Mouse (Mus musculus) embryonic stem cell, embryonic (primary cell): Measurements from ENCODE around the gene C2cd3.

ENCODE experiments used
- CTCF ChIA-PET, 4 experiments: fragments of 300-600 bp in 2 of 4; fragments of 350-600 bp in 2 of 4; sonication (Branson Sonifier 250); formaldehyde crosslinking; loops; one replicate each; lab custom pipeline; 2022; ENCODE audit warnings: inconsistent platforms in 2 of 4; lab: Charles Lee
- POLR2A ChIA-PET, 4 experiments: fragments of 300-600 bp in 2 of 4; fragments of 350-600 bp in 2 of 4; sonication (Branson Sonifier 250); formaldehyde crosslinking; loops; one replicate each; lab custom pipeline; 2022; ENCODE audit warnings: antibody characterized with exemption in 4 of 4, inconsistent platforms in 1 of 4; lab: Charles Lee

The C2cd3 gene

DNA sequence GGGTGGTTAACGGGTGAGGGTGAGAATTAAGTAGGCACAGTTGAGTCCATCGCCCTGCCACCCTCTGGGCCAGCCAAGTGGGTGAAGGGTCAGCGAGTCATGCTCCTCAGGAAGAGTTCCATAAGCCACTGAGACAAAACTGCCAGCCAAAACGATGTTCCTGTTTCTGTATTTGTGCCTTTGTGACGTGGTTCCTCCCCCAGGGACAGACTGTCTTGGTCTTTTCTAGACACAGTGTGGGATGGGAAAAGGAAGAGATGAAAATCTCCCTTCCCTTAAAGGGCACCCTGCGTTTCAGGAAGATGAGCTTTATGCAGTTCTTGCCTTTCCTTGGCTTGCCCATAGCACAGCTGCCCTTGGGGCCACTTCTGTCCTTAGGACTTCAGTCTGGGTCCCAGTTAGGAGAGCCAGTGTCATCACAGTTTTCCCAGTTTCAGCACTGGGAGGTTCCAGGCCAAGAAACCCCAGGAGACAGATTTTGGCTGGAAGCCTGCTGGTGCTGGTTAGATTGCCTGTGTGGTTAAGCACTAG, 89.7 kb downstream of the C2cd3 start:
- ChIA-PET POLR2A (interaction anchor here in 2 of 4 experiments (0.6 to 1.9 kb wide), 3 partner anchors 11 to 857 kb away, joined by 3 to 5 read pairs (median 3); no protein-coding TSS in a partner anchor), CTCF (no interaction called here)

DNA sequence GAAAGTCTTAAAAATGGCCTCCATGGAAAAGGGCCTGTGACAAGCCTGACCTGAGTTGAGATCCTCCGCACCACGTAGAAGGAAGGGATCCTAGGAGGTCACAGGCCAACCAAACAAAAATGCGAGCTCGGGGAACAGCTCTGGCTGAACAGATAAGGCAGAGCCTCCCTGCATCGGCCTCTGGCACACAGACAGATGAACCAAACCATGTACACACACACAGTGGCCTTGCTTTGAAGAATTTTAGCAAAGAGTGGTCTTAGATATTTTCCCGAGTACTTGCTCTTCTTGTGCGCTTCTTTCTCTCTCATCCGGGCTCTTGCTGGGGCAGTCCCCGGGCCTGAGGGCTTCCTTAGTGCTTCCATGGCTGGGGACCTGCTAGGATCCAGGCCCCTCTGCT, 91.2 kb downstream of the C2cd3 start:
- ChIA-PET CTCF (no interaction called here), POLR2A (interaction anchor here in 3 of 4 experiments (1.1 to 1.8 kb wide), 4 partner anchors 9 to 36 kb away, joined by 3 to 5 read pairs (median 3); partner anchors contain the start of gene Ucp3 (in 1 of the 3))

DNA sequence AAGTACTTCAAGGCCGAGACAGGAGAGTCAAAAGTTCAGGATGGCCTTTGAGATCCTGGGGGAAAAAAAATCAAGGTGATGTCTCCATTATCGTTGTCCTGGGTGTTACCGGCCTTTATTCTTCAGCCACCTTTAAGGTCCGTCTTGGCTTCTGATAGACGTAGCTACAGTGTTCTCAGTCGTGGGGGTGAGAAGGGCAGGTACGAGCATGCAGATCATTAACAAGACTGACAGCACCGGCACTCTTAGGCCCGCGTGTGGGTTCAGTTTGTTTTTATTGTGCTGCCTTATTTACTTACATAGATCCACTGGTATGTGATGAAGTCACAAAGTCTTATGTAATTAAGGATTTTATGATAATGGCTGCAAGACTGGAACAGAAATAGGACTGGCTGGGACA, 91.7 kb downstream of the C2cd3 start:
- POLR2A ChIA-PET, result interaction anchor here in 3 of 4 experiments (1.1 to 1.8 kb wide), 3 partner anchors 24 to 35 kb away, joined by 3 to 5 read pairs (median 3); no protein-coding TSS in a partner anchor

DNA sequence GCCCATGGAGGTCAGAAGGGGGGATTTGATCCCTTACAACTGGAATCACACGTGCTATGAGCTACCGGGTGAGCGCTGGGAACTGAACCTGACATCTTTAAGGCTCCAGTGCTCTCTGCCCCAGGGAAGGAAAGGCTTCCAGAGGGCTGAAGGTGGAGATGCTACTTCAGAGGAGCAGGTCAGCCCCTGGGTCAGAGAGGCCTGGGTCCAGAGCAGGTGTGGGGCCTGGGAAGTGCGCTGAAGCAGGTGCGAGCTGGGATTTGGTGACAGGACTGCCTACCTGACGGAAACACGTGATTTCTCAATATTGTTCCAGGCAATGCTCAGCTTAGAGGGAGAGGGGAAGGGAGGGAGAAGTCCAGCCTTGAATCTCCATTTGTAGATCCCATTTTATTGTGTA, 92.2 kb downstream of the C2cd3 start:
- CTCF ChIA-PET, result interaction anchor here in 1 of 4 experiments (0.6 kb wide), 1 partner anchor 91 kb away, joined by 3 read pairs; no protein-coding TSS in a partner anchor
- POLR2A ChIA-PET, result interaction anchor here in 3 of 4 experiments (0.6 to 1.8 kb wide), 5 partner anchors 30 to 89 kb away, joined by 3 to 6 read pairs (median 4); no protein-coding TSS in a partner anchor

More for the DNA sequence above, 91.7 kb downstream of the C2cd3 start:
- CTCF ChIA-PET, result no interaction called here

DNA sequence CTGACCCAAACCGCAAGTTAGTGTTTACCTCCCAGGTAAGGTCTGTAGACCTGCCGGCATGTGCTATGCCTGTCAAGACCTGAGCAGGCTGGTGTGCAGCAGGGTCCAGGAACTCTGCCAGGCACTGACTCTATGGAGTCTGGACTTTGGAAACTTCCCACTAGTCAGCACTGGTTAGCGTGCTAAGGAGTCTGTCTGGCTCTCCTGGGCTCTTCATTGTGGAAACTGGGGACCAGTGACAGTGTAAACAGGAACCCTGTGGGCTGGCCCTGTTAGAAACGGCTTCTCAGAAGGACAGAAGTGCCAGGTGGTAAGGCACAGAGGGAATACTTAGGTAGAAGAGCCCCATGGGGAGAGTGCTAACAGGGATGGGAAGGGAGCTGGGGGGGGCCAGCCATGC, 93.2 kb downstream of the C2cd3 start:
- ChIA-PET POLR2A (interaction anchor here in 2 of 4 experiments (0.7 to 1.3 kb wide), 3 partner anchors 29 to 714 kb away, joined by 3 to 6 read pairs (median 3); no protein-coding TSS in a partner anchor), CTCF (no interaction called here)

DNA sequence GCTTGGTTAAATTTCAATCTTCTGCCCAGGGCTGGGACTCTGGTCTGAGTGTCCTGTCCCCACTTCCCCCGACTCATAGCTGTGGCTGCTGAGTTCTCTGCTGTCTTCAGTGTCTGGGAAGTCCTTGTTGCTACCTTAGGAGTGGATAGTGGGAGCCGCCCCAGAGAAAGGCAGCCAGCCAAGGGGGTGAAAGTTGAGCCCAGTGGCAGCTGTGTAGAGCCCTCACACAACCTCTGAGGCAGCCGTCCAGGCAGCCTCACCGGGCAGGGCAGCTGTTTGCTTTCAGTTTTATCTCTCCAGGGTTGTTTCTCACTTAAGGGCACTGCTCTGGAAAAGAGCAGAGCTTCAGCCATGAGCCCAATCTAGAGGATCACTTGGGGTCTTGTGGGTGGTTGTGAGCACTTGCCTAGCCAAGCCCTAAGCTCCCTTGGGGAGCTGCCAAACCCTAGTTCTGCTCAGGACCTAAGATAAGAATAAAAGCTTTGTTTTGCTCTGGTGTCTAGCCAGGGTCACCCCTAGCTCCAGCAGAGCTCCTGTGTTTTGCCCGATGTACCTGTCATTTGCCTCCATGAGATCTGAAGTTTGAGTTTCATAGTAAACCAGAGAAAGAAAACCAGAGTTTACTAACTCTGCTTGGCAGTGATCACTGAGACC, 93.8 kb downstream of the C2cd3 start:
- ChIA-PET POLR2A (interaction anchor here in 2 of 4 experiments (0.7 to 1.3 kb wide), 4 partner anchors 19 to 713 kb away, joined by 3 to 4 read pairs (median 3); no protein-coding TSS in a partner anchor), CTCF (interaction anchor here (0.5 to 0.8 kb wide), 4 partner anchors 12 to 500 kb away, joined by 3 to 7 read pairs (median 4); no protein-coding TSS in a partner anchor)

DNA sequence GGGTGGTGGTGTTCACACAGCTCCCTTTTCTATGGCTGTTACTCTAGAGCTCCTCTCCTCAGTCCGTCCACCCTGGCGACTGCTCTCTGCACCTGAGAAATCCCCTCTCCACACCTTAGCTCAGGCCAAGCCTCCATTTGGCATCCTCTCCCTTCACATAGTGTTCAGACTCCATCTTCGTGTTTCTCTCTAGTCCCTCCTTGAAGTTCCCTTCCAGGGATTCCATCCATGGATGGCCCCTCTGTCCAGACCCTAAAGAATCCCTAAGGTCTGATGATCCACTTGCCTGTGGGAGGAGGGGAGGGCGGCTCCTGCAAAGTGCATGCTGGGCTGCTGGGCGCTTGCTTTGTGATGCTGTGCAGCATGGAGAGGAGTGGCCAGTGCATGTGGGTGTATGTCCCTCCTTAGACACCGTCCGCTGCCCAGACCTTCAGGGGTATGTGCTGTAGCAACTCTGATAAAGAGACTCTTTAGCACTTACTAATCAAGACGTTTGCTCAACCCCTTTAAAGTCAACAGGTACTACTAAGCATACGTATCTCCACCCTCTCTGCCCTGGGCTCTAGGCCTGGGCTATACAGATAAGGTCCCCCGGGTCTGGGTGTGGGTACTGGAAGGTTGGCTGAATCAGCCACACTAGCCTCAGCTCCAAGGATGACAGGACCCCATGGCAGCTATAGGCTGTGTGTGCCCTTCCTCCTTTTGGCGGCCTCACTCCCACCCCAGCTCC, 94.9 kb downstream of the C2cd3 start:
- CTCF ChIA-PET, result interaction anchor here in 2 of 4 experiments (0.7 to 0.8 kb wide), 2 partner anchors 39 to 1692 kb away, joined by 3 read pairs; no protein-coding TSS in a partner anchor
- POLR2A ChIA-PET, result interaction anchor here in 2 of 4 experiments (0.6 to 1.3 kb wide), 4 partner anchors 17 to 132 kb away, joined by 3 to 4 read pairs (median 3); no protein-coding TSS in a partner anchor

DNA sequence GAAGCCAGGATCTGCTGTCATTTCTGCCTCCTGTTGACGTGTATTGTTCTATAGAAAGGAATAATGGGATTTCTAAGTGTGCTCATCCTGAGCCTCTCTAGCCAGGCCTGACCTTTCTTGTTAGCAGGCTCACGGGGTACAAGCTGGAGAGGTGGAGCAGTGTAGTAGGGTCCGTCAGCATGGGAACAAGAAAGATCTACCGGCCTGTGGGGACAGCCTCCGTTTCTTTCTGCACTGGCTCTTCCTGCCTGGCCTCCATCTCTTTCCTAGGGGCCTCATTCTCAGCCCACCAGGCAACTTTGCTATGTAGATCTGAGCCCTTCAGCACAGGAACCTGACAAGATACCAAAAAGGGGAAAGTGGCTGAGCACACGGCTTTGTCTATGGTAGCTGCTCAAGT, 96.7 kb downstream of the C2cd3 start:
- ChIA-PET POLR2A (interaction anchor here in 2 of 4 experiments (1.1 to 6.4 kb wide), 5 partner anchors 25 to 36 kb away, joined by 3 to 35 read pairs (median 5); partner anchors contain the start of gene Ucp2 (in 2 of the 2)), CTCF (no interaction called here)

DNA sequence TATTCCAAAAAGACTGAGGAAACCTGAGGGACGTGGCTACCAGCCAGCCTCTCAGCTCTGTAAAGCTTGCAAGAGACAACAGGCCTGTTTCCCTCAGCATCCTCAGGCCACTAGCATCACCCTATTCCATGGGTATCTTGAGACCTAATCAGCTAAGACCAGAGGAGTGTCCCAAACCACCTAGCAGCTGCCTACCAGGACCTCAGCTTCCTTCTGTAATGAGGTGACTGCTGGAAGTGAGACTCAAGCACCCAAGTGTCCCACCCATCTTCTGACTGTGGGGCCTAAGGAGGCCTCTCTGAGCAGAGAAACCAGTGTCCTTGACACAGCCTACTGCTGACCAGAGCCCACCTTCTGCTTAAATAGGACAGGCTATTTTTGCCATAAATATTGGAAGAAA, 97.5 kb downstream of the C2cd3 start:
- CTCF ChIA-PET, result no interaction called here

DNA sequence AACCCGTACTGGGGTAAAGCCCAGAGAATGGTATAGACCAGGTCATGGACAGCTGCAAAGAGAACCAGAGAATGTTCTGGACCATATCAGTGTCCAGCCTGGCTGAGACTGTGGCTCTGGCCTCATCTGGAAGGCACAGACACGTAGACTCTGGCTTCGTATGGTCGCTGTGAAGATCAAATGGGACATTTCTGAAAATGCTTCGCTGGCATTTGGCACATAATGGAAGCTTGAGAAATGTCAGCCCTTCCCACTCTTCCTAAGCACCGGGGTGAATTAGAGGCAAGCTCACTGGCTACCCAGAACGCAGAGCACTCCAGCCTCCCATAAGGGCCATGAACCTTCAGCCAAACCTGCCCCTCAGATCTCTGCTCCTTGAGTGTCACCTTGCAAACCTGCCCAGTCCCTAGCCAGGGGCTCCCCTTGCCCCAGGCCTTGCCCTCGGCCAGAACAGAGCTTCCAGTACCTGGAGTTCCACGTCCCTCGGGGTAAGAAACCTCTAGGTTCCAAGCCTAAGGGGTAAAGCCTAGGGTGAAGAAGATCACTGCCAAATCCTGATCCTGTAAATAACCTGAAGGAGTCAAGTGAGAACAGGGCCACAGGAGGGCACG, 98.9 kb downstream of the C2cd3 start:
- CTCF ChIA-PET, result interaction anchor here in 1 of 4 experiments (0.6 kb wide), 1 partner anchor 43 kb away, joined by 11 read pairs; no protein-coding TSS in a partner anchor
- POLR2A ChIA-PET, result interaction anchor here in 2 of 4 experiments (1.3 to 6.4 kb wide), 3 partner anchors 9 to 23 kb away, joined by 3 to 35 read pairs (median 30); partner anchors contain the start of gene Ucp2 (in 2 of the 2)

More for the DNA sequence above, 97.5 kb downstream of the C2cd3 start:
- POLR2A ChIA-PET, result interaction anchor here in 2 of 4 experiments (0.6 to 6.4 kb wide), 5 partner anchors 24 to 66 kb away, joined by 3 to 35 read pairs (median 5); partner anchors contain the start of gene Ucp2 (in 2 of the 2)

DNA sequence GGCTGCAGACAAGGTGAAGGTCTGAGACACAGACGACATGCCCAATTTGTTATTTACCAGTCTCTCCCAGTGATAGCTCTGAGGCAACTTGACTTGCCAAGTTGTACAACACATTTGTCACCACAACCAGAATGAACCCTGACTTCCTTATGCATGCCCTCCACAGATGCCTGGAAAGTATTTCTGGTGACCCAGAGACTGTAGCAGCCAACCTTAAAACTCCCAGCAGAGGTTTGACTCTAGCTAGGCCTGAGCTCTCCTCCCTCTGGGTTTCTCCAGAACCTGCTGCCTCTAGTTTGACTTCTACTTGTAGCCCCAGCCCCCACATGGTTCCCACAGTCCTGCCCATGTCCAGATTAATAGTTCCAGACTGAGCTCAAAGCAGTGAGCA, 99.4 kb downstream of the C2cd3 start:
- ChIA-PET POLR2A (interaction anchor here in 2 of 4 experiments (1.3 to 6.4 kb wide), 3 partner anchors 9 to 23 kb away, joined by 3 to 35 read pairs (median 30); partner anchors contain the start of gene Ucp2 (in 2 of the 2)), CTCF (interaction anchor here in 1 of 4 experiments (0.6 kb wide), 1 partner anchor 44 kb away, joined by 11 read pairs; no protein-coding TSS in a partner anchor)

DNA sequence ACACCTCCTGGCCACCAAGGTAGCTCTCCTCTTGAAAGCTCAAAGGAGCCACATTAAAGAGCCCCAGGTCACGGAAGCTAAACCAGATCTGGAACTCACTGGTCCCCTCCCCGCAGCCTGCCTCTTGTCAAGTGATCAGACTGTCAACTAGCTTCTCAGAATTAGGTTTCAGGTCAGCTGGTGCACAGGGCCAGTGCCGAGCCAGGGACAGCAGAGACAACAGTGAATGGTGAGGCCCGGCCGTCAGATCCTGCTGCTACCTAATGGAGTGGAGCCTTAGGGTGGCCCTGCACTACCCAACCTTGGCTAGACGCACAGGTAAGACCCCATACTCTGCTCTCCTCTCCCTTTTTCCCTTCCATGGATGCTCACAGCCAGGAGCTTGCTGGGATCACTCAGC, 100.7 kb downstream of the C2cd3 start, which contains the start of gene Ucp3:
Gene Ucp3, plus strand, starts transcription at position 214 of the 400 bp plus-strand sequence.
- POLR2A ChIA-PET, result interaction anchor here in 2 of 4 experiments (0.6 to 6.4 kb wide), 10 partner anchors 8 to 53 kb away, joined by 3 to 35 read pairs (median 4); partner anchors contain the start of gene Ucp2 (in 2 of the 2)
- CTCF ChIA-PET, result interaction anchor here in 2 of 4 experiments (0.5 to 0.6 kb wide), 2 partner anchors 71 to 1029 kb away, joined by 3 read pairs; no protein-coding TSS in a partner anchor

DNA sequence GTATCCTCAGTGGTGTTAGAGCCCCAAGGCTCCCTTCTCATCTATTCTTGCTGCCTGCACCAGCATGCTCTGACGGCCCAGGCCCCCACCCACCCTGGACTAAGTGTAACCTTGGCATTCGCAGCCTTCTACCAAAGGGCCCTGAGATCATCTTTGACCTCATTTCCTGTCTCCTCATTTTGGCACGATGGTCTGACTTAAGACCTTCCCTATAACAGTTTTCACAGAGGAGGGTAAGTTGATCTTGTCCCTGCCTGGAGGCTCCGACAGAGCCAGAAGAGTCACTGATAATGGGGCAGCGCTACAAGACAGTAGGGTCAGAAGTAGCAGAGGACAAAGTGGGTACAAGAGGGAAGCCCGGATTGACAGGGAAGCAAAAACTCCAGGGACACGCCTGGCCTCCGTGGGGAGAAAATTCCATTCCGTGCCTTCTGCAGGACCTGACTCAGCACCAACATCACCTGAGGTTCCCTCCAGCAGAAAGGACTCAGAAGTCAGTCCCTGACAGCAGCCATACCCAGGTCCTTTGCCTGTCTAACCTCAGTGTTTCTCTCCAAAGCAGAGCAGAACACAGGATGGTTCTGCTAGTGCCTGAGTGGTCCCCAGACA, 101.9 kb downstream of the C2cd3 start:
- POLR2A ChIA-PET, result interaction anchor here in 3 of 4 experiments (0.5 to 6.4 kb wide), 11 partner anchors 10 to 1113 kb away, joined by 3 to 35 read pairs (median 4); partner anchors contain the start of gene Ucp2 (in 2 of the 3)

DNA sequence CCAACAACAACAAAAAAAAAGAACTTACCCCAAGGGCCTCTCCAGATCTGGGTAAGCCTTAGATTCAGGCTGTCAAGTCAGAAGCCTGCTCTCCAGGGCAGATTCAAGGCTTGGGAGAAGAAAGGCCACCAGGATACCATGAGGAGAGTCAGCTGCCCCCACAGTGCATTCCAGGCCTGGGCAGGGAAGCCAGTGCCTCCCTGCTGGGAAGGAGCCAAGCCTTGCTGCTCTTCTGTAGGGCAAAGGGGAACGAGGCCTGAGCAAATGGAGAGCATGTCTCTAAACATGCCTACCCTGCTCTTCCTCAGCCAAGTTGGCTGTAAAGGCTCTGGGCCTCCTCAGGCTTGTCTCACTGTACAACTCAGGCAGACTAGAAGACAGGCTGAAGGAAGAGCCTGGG, 102.6 kb downstream of the C2cd3 start:
- POLR2A ChIA-PET, result interaction anchor here in 2 of 4 experiments (0.8 to 2.7 kb wide), 5 partner anchors 18 to 44 kb away, joined by 4 to 12 read pairs (median 6); partner anchors contain the start of gene Ucp2 (in 2 of the 2)
- CTCF ChIA-PET, result no interaction called here

More for the DNA sequence above, 101.9 kb downstream of the C2cd3 start:
- CTCF ChIA-PET, result no interaction called here

DNA sequence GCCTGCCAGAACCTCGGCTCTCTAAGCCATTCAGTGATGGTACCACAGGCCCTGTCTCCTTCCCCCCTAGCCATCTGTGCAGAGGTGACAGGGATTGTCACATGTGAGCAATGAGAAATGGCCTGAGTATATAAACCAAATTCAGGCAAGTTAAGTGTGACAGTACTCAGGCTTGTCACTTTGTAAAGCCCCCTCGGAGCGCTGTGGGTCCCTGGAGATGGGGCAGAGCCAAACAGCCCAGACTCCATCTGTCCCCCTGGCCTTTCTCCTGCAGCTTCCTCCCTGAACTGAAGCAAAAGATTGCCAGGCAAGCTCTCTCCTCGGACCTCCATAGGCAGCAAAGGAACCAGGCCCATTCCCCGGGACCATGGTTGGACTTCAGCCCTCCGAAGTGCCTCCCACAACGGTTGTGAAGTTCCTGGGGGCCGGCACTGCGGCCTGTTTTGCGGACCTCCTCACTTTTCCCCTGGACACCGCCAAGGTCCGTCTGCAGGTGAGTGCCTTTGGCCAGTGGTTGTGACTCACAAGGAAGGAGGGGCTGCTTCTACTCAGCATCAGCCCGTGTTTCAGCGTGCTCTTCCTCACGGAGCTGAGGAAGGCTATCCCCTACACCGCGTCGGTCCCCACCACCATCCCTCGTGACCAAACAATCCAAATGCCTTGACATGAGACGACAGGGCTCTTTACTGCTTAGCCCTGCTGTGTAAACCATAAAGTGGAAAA, 107.2 kb downstream of the C2cd3 start:
- CTCF ChIA-PET, result no interaction called here

DNA sequence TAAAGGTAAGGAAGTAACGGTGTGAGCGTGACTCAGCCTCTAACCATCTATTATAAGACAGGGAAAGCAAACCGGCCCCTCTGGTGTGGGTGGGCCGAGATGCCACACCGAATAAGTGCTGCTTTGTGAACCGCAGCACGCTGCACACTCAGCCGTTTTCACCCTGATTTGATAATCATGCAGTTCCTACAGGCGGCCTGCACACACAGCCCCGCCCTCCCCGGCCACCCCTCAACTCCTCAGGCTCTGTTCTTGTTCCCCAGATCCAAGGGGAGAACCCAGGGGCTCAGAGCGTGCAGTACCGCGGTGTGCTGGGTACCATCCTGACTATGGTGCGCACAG, 107.8 kb downstream of the C2cd3 start:
- POLR2A ChIA-PET, result interaction anchor here in 3 of 4 experiments (0.9 to 7.8 kb wide), 4 partner anchors 8 to 22 kb away, joined by 3 to 75 read pairs (median 3); partner anchors contain the start of gene Ucp2 (in 1 of the 3)
- CTCF ChIA-PET, result no interaction called here

More for the DNA sequence above, 107.2 kb downstream of the C2cd3 start:
- POLR2A ChIA-PET, result interaction anchor here in 3 of 4 experiments (0.9 to 7.8 kb wide), 4 partner anchors 8 to 23 kb away, joined by 3 to 75 read pairs (median 3); partner anchors contain the start of gene Ucp2 (in 1 of the 3)
